Mouse (Mus musculus): ENCODE data around the gene Hoxb1. TPM values are rescaled to one million over a fixed set of nuclear protein-coding genes. Genes with fewer than 3 reads are reported as not detected.

Hoxb1 gene
- polyA plus RNA-seq, 1 experiment from 2014 or later, result 0.09 TPM

GRCm38 (mm10) chr11:96327122-96327521, 38.4 kb upstream of the Hoxb1 start:
- Histone ChIP-seq H3K4me2 (ENCODE audit: low read length) (no peak overlapping the region), H3K27me3 (ENCODE audit: control insufficient read depth, insufficient read depth, low read length) (peaks cover 99% of the 10 kb centered on the region), H3K4me1 (ENCODE audit: control insufficient read depth in 2 of 2, insufficient read depth in 2 of 2, low read length in 2 of 2) (no peaks in the 10 kb centered on the region), H3K9me3 (ENCODE audit: control insufficient read depth, low read length) (no peaks in the 10 kb centered on the region), H3K27ac (replicated peaks in 1 of 2; ENCODE audit: control insufficient read depth in 1 of 2, insufficient read depth in 1 of 2, low read depth in 2 of 2, low read length in 2 of 2) (no peak overlapping the region), H3K4me3 (ENCODE audit: control insufficient read depth in 1 of 2, insufficient read depth in 1 of 2, low read depth in 1 of 2, low read length in 2 of 2) (no peak overlapping the region), H3K9ac (ENCODE audit: low read length) (no peak overlapping the region), H3K36me3 (ENCODE audit: control insufficient read depth, insufficient read depth, low read length) (no peaks in the 10 kb centered on the region)
- ATAC-seq (ENCODE audit: insufficient number of reproducible peaks, insufficient read depth, low FRiP score, low read depth), result no peak
- WGBS, result 10% methylated on average over 7 of the region's 7 CpGs

- H3K27ac ChIP-seq (replicated peaks in 1 of 2; ENCODE audit: control insufficient read depth in 1 of 2, insufficient read depth in 1 of 2, low read depth in 2 of 2, low read length in 2 of 2), result no peak overlapping the region
- no peak overlapping the region for H3K4me2 ChIP-seq (ENCODE audit: low read length)
- H3K9me3 ChIP-seq (ENCODE audit: control insufficient read depth, low read length), result no peaks in the 10 kb centered on the region
- no peak overlapping the region for H3K9ac ChIP-seq (ENCODE audit: low read length)
- peaks cover 99% of the 10 kb centered on the region for H3K27me3 ChIP-seq (ENCODE audit: control insufficient read depth, insufficient read depth, low read length)
- H3K4me3 ChIP-seq (ENCODE audit: control insufficient read depth in 1 of 2, insufficient read depth in 1 of 2, low read depth in 1 of 2, low read length in 2 of 2), result no peak overlapping the region
- WGBS, result 14% methylated on average over 5 of the region's 5 CpGs
- ATAC-seq (ENCODE audit: insufficient number of reproducible peaks, insufficient read depth, low FRiP score, low read depth), result no peak
- H3K36me3 ChIP-seq (ENCODE audit: control insufficient read depth, insufficient read depth, low read length), result no peaks in the 10 kb centered on the region
- H3K4me1 ChIP-seq (ENCODE audit: control insufficient read depth in 2 of 2, insufficient read depth in 2 of 2, low read length in 2 of 2), result peaks cover 0 to 3% of the 10 kb centered on the region in 2 experiments; a peak in 1 of 4 replicates
Observed at GRCm38 (mm10) chr11:96327750-96328149, 37.8 kb upstream of the Hoxb1 start.

- no peak for ATAC-seq (ENCODE audit: insufficient number of reproducible peaks, insufficient read depth, low FRiP score, low read depth)
- no peak overlapping the region for H3K4me3 ChIP-seq (ENCODE audit: control insufficient read depth in 1 of 2, insufficient read depth in 1 of 2, low read depth in 1 of 2, low read length in 2 of 2)
- 13% methylated on average over 8 of the region's 8 CpGs for WGBS
- peaks cover 0 to 3% of the 10 kb centered on the region in 2 experiments; a peak in 1 of 4 replicates for H3K4me1 ChIP-seq (ENCODE audit: control insufficient read depth in 2 of 2, insufficient read depth in 2 of 2, low read length in 2 of 2)
- H3K36me3 ChIP-seq (ENCODE audit: control insufficient read depth, insufficient read depth, low read length), result no peaks in the 10 kb centered on the region
- H3K27me3 ChIP-seq (ENCODE audit: control insufficient read depth, insufficient read depth, low read length), result peaks cover 99% of the 10 kb centered on the region
- no peak overlapping the region for H3K9ac ChIP-seq (ENCODE audit: low read length)
- no peak overlapping the region for H3K27ac ChIP-seq (replicated peaks in 1 of 2; ENCODE audit: control insufficient read depth in 1 of 2, insufficient read depth in 1 of 2, low read depth in 2 of 2, low read length in 2 of 2)
- no peak overlapping the region for H3K4me2 ChIP-seq (ENCODE audit: low read length)
- H3K9me3 ChIP-seq (ENCODE audit: control insufficient read depth, low read length), result no peaks in the 10 kb centered on the region
Observed at GRCm38 (mm10) chr11:96328605-96329004, 36.9 kb upstream of the Hoxb1 start.

GRCm38 (mm10) chr11:96332105-96332504, 33.4 kb upstream of the Hoxb1 start:
- 4% methylated on average over 8 of the region's 8 CpGs for WGBS
- Histone ChIP-seq H3K27ac (replicated peaks in 1 of 2; ENCODE audit: control insufficient read depth in 1 of 2, insufficient read depth in 1 of 2, low read depth in 2 of 2, low read length in 2 of 2) (no peak overlapping the region), H3K4me1 (ENCODE audit: control insufficient read depth in 2 of 2, insufficient read depth in 2 of 2, low read length in 2 of 2) (peaks cover 0 to 3% of the 10 kb centered on the region in 2 experiments; a peak in 1 of 4 replicates), H3K9ac (ENCODE audit: low read length) (no peak overlapping the region), H3K4me3 (ENCODE audit: control insufficient read depth in 1 of 2, insufficient read depth in 1 of 2, low read depth in 1 of 2, low read length in 2 of 2) (no peak overlapping the region), H3K9me3 (ENCODE audit: control insufficient read depth, low read length) (no peaks in the 10 kb centered on the region), H3K27me3 (ENCODE audit: control insufficient read depth, insufficient read depth, low read length) (peaks cover 100% of the 10 kb centered on the region), H3K4me2 (ENCODE audit: low read length) (peak overlapping the region; percentile 49; the same call in 1 of the 2 replicates), H3K36me3 (ENCODE audit: control insufficient read depth, insufficient read depth, low read length) (no peaks in the 10 kb centered on the region)
- no peak for ATAC-seq (ENCODE audit: insufficient number of reproducible peaks, insufficient read depth, low FRiP score, low read depth)

GRCm38 (mm10) chr11:96332618-96333032, 32.9 kb upstream of the Hoxb1 start:
- Histone ChIP-seq H3K36me3 (ENCODE audit: control insufficient read depth, insufficient read depth, low read length) (no peaks in the 10 kb centered on the region), H3K4me2 (ENCODE audit: low read length) (peak overlapping the region; percentile 49), H3K4me1 (ENCODE audit: control insufficient read depth in 2 of 2, insufficient read depth in 2 of 2, low read length in 2 of 2) (peaks cover 0 to 3% of the 10 kb centered on the region in 2 experiments; a peak in 1 of 4 replicates), H3K4me3 (ENCODE audit: control insufficient read depth in 1 of 2, insufficient read depth in 1 of 2, low read depth in 1 of 2, low read length in 2 of 2) (peak overlapping the region; percentile 30 to 33), H3K9ac (ENCODE audit: low read length) (peak overlapping the region; percentile 42), H3K27ac (replicated peaks in 1 of 2; ENCODE audit: control insufficient read depth in 1 of 2, insufficient read depth in 1 of 2, low read depth in 2 of 2, low read length in 2 of 2) (no peak overlapping the region), H3K27me3 (ENCODE audit: control insufficient read depth, insufficient read depth, low read length) (peaks cover 100% of the 10 kb centered on the region), H3K9me3 (ENCODE audit: control insufficient read depth, low read length) (no peaks in the 10 kb centered on the region)
- no peak for ATAC-seq (ENCODE audit: insufficient number of reproducible peaks, insufficient read depth, low FRiP score, low read depth)
- WGBS, result 2% methylated on average over 35 of the region's 35 CpGs

- Histone ChIP-seq H3K4me2 (ENCODE audit: low read length) (peak overlapping the region; percentile 49), H3K4me1 (ENCODE audit: control insufficient read depth in 2 of 2, insufficient read depth in 2 of 2, low read length in 2 of 2) (peaks cover 0 to 3% of the 10 kb centered on the region in 2 experiments; a peak in 1 of 4 replicates), H3K9me3 (ENCODE audit: control insufficient read depth, low read length) (no peaks in the 10 kb centered on the region), H3K9ac (ENCODE audit: low read length) (peak overlapping the region; percentile 42; the same call in 1 of the 2 replicates), H3K27ac (replicated peaks in 1 of 2; ENCODE audit: control insufficient read depth in 1 of 2, insufficient read depth in 1 of 2, low read depth in 2 of 2, low read length in 2 of 2) (no peak overlapping the region), H3K4me3 (ENCODE audit: control insufficient read depth in 1 of 2, insufficient read depth in 1 of 2, low read depth in 1 of 2, low read length in 2 of 2) (peak overlapping the region; percentile 30 to 33), H3K27me3 (ENCODE audit: control insufficient read depth, insufficient read depth, low read length) (peaks cover 100% of the 10 kb centered on the region), H3K36me3 (ENCODE audit: control insufficient read depth, insufficient read depth, low read length) (no peaks in the 10 kb centered on the region)
- WGBS, result 11% methylated on average over 17 of the region's 17 CpGs
- no peak for ATAC-seq (ENCODE audit: insufficient number of reproducible peaks, insufficient read depth, low FRiP score, low read depth)
Observed at GRCm38 (mm10) chr11:96333241-96334001, 32.1 kb upstream of the Hoxb1 start.

GRCm38 (mm10) chr11:96334002-96334364, 31.6 kb upstream of the Hoxb1 start:
- Histone ChIP-seq H3K9me3 (ENCODE audit: control insufficient read depth, low read length) (no peaks in the 10 kb centered on the region), H3K9ac (ENCODE audit: low read length) (no peak overlapping the region), H3K36me3 (ENCODE audit: control insufficient read depth, insufficient read depth, low read length) (no peaks in the 10 kb centered on the region), H3K4me3 (ENCODE audit: control insufficient read depth in 1 of 2, insufficient read depth in 1 of 2, low read depth in 1 of 2, low read length in 2 of 2) (no peak overlapping the region), H3K4me1 (ENCODE audit: control insufficient read depth in 2 of 2, insufficient read depth in 2 of 2, low read length in 2 of 2) (peaks cover 0 to 3% of the 10 kb centered on the region in 2 experiments; a peak in 1 of 4 replicates), H3K27me3 (ENCODE audit: control insufficient read depth, insufficient read depth, low read length) (peaks cover 100% of the 10 kb centered on the region), H3K27ac (replicated peaks in 1 of 2; ENCODE audit: control insufficient read depth in 1 of 2, insufficient read depth in 1 of 2, low read depth in 2 of 2, low read length in 2 of 2) (no peak overlapping the region), H3K4me2 (ENCODE audit: low read length) (no peak overlapping the region)
- no peak for ATAC-seq (ENCODE audit: insufficient number of reproducible peaks, insufficient read depth, low FRiP score, low read depth)
- 13% methylated on average over 2 of the region's 2 CpGs for WGBS

Measured in heart, embryonic 14.5 days (tissue).